Mouse (Mus musculus): ENCODE measurements around the gene Mtcl1. TPM values are rescaled to one million over a fixed set of nuclear protein-coding genes. Genes with fewer than 3 reads are reported as not detected.

The Mtcl1 gene
- 26.9 and 51.7 TPM in 2 replicates for polyA plus RNA-seq (2012; rRNA removed)

GRCm38 (mm10) chr17:66449460-66450341 lies at the start of gene Mtcl1:
Gene Mtcl1, minus strand, starts transcription at chr17:66449750.

Other genes with a start within 250 kb of the Mtcl1 start
- 56.2 and 75.5 TPM in 2 replicates for gene Rab12, start 70.0 kb upstream of the Mtcl1 start, polyA plus RNA-seq (2012; rRNA removed)
- gene Themis3, start 144.9 kb upstream of the Mtcl1 start, polyA plus RNA-seq (2012; rRNA removed): 0.02 TPM in 1 of 2 replicates, not detected in the other